Mouse (Mus musculus) cerebellum, adult 9-10 months (tissue): ENCODE data around the gene 3110040M04Rik.
A peak's percentile ranks its signal among the peaks of the same experiment; 100 is the strongest.
"Not testable (repeated sequence)": the region's sequence is repeated elsewhere in the genome, so short reads cannot be mapped to it uniquely, and the experiment has no call there.

ENCODE experiments used
- DNase-seq: peaks from one replicate; pipeline ENCODE4 v3.0.0; 2022

Gene 3110040M04Rik

DNA sequence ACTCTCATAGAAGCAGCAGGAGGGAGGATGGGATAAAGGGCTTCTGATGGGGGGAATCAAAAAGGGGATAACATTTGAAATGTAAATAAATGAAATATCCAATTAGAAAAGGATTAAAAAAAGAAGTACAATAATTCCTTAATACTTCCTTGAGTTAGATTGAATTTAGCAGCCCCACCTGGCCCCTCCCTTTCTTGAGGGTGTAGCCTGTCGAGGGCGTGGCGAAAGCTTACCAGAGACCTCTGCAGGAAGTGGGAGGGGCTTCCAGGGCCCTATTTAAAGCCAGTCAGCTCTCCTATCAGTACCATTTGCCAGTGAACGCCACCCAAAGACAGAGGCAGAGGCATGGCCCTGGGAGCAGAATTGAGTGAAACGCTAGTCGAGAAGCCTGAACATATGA lies at the start of gene 3110040M04Rik:
TSS of gene 3110040M04Rik (plus strand) at position 304 of the 400 bp plus-strand sequence.
- DNase-seq, result not testable (repeated sequence)

DNA sequence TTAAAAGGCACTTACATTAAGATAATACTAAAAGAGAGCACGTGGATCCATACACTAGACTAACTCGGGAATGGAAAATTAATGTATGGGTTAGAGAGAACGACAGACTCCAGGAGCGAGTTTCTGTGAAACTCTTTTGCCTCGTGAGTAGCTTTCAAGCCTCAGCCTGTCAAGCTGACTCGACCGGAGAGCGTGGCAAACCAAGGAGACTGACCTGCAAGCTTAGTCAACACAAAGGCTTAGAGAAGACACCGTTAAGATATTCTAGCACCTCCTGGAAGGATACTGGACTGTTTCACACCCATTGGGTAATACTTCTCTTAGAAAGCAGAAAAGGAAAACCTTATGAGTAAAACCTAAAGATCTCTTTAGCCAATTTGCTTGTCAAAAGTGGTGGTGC lies 49.8 kb upstream of the 3110040M04Rik start:
- not testable (repeated sequence) for DNase-seq

DNA sequence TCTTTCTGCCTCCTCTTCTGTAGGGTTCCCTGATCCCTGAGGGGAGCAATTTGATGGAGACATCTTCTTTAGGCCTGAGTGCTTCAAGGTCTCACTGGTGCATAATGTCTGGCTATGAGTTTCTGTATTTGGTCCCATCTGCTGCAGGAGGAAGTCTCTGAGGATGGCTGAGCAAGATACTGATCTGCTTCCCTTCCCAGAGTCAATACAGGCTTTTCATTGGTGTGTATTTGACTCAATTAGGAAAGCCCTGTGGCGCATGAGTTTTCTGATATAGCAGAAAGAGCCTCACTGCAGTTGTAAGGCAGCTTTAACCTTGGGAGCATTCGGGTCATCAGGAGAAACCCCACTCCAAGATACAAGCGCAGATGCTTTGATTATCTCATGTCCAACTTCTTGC lies 47.8 kb upstream of the 3110040M04Rik start:
- no peak for DNase-seq

DNA sequence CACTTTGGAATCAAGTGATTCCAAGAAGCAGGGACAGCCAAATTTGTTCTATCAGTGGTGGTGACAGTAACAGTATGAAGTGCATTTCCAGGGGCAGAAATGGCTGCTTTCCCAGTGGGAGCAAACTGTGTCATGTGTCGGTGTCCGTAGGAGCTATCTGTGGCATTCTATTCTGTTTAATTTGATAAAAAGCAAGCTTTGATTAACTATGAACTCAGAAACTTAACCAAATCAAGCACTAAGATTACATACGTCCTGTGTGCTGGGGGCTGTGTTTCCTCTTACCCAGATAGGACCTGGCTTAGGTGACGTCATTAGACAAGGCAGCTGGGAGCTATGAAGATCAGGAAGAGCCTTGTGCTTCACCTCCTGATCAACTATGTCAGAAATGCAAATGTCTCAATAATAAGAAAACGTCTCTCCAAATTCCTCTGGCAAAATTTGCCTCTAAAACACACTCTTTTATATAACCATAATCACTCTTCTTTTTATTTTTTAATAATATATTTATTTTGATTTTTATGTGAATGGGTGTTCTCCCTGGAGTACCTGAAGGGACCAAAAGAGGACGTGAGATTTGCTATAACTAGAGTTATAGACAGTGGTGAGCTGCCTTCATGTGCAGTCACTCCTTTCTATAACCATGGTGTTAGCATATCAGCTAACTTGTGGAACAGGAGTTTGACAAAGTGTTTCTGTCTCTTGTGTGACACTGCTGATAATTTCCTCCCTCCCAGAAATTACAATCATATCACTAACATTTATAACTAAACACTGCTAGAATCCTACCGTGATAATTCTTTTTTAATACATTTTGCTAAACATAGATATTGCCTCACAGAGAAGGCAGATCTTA lies 46.9 kb upstream of the 3110040M04Rik start:
- DNase-seq, result no peak

DNA sequence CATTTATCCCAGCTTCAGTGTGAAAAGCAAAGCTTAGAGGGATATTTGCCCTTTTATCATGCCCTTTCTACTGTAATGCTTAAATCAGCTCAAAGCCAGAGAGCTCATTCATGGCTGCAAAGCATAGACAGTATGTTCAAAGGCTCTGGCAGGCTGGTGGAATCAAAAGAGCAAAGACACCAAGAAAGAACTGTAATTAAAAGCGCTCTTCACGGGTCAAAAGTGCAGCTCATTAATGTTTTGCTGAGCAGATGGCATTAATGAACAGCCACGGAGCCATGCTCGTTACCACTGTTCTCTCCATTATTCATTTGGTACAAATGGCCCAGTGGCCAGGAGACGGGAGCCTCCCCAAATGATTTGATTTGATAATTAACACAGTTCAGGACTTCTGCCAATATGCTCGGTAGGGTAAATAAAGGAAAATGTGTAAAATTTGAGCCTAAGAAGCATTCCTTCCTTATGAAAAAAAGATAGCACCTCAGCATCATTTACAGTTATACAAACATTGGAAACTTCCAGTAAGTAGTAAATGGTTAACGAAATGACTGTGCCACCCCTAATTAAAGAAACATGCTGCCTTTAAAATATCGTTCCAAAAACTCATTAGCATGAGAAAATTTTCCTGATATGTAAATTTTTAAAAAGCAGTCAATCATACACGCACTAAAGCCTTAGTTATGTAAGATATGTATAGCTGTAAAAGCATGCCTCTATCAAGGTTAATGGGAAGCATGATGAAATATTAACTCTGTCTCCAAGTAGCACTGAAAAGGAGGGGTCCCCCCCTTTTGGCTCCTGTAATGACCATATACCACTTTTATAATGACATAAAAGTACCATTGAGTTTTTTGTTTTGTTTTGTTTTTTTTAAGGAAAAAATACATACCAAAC lies 45.7 kb upstream of the 3110040M04Rik start:
- DNase-seq, result no peak

DNA sequence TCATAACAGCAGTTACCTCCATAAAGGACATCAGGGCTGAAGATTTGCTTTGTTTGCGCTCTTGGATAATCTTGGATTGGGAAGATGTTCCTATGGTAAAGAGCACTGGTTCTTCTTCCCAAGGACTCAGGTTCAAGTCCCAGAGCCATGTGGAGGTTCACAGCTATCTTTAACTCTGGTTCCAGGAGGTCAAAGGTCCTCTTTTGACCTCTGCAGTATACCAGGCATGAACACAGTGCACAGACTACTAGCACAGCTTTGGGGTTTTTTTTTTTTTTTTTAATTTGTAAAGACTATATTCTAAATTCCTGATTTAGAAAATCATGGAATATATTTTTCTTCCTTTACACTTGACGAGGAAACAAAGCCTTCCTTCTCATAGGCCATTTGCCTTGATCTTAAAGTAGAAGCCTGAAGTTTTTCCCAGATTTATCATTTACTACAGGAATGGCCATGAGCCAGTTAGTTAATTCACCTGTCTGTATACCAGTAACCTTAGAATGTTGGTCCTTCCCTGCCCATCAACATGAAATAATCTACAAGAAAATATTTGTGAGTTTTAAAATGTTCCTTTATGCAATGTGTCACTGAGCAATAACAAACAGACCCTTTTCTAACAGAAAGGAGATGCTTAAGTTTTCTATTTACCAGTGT lies 44.9 kb upstream of the 3110040M04Rik start:
- no peak for DNase-seq

DNA sequence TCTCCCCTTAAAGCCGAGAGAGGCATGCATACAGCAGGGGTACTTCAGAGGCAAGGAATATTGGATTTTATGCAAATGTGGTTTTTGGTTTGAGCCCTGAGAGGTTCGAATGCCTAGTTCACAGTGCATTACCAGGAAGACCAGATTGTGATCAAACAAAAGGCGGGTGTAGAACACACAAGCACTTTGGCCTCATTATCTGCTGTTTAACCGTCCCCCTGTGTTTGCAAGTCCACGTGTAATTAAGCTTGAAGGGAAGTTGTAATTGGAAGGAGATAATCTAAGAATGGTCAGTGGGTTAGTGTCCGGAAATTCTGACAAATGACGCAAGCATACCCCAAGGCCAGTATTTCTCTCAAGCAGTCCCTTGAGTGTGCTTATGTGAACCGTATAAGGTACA lies 37.9 kb upstream of the 3110040M04Rik start:
- no peak for DNase-seq

DNA sequence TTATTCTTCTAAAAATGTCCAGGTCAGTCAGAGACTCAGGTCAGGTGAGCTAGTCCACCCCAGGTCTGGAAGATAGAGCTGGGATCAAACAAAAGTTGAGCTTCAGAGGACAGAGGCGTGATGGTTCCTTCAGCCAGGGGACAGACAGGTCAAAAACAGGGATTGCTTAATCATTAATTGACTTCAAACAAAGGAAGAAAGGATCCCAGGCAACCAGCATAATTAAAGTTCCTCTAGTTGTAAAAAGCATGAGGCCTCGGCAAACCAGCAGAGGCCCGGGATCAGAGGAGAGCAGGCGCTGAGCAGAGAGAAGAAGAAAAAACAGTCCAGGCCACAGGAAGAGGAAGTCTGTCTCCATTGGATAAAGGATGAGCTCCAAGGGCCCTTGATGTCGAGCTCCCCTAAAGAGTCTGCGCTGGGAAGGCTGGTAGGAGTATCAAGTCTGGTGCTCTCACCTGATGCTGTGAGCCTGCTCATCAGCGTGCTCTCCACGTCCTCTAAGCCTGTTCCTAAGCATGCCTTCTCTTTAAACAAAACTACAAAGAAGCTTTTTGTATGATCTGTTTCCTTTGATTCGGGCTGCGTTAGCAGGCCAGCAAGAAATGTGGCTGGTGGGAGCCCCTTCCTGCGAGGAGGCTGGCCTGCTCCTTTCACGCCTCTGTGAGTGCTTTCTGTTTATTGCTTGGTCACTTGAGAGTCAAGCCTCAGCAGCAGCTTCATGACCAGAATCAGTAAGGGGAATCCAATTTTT lies 36.4 kb upstream of the 3110040M04Rik start:
- no peak for DNase-seq

DNA sequence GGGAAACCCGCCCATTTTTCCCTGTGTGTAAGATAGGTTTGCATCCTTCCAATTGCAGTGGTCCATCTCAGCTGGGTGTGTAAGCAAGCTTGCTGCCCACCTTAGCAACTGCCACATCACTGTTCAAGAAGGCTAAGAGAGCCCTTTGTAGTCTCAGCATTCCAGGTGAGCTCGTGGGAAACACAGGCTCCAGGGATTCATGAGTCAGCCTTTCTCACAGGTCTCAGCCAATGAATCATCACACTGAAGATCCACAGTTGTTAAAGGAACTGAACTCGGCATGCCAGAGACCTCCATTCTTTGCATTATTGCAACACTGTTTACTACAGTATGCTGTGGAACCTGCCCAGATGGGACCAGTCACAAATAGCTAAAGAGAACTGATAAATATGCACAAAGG lies 35.3 kb upstream of the 3110040M04Rik start:
- DNase-seq, result no peak

DNA sequence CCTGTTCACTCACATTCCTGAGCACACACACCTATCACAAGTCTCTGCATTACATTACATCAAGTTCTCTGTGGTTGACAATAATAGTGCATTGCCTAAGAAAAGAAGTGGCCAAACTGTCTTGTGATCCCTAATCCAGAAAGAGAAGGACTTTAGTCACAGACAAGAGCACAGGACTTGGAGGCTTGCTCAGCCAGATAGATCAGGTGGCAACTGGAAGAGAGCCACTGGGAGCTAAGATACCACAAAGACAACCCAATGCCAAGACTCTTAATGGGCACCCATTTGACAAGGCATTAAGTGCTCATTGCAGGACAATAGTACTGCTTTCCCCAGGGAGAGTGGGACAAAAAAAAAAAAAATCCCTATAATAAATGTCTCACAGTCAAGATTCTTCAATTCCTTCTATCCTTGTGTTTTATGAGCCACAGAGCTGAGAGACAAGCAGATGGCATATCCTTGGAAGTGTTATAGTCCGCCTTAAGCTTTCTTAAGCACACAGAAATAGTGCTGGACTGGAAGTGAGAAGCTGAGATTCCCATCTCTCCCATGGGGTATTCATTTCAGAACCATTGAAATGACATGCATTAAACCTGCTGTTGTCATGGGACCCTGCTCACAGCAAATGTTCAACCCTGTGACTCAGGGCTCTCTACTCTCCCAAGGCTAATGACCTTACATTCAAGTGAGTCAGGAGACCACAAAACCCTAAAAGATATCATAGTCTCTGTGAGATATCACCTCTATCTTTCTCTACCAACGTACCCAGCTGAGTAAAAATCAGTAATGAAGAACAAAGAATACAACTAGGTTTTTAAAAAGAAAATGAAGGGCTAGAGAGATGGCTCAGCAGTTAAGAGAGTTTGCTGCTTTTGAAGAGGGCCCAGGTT lies 32.1 kb upstream of the 3110040M04Rik start:
- DNase-seq, result no peak

DNA sequence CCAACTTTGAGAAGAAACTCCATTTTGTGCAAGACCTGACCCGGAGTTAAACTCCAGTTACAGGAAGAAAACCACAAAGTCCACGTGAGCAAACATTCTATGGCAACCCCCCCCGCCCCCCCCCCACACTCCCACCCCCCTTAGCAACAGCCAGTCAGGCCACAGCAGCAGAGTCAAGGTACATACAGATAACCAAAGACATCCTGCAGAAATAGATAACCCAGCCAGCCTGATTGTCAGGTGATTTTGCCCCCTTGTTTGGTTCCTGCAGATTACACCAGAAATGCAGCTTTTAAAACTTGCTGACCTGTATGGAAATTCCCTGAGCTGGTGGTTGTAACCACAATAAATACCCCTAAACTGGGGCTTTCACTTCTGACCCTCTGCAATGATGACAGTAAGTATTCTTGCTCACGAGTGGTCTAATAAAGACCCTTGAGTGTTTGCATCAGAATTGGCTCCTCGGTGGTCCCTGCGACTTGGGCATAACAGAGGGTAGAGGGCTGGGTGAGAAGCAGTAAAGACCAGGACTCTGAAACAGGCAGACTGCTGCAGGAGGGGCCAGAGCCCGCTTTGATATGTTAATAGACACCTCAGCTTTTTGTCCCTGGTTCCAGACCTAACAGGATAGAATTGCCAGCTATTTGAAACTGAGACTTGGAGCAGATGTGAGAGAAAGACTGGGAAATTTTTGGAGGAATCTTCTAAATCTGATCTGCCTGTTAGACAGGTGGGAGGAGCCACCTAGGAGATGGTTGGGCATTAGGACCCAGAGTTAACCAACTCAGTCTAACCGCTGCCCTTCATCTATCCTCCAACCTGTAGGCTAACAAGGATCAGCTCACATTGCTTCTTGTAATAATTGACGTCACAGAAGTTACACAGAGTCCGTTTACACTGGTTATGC lies 26.6 kb upstream of the 3110040M04Rik start:
- peak; percentile 3 for DNase-seq

DNA sequence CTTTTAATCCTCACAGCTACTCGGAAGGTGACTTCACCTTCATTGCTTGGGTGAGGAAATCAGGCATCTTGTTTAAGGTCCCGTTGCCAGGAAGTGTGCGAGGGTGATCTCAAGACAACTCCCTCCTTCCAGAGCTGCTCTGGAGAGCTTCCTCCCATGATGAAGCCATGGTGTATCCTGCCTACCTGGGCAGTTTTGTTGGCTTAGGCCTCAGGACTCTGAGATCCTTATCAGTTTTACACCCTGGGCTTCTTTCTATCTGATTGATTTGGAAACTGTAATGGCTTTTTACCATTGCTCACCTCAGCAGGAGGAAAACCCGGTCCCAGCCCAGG lies 26.0 kb upstream of the 3110040M04Rik start:
- DNase-seq, result no peak

DNA sequence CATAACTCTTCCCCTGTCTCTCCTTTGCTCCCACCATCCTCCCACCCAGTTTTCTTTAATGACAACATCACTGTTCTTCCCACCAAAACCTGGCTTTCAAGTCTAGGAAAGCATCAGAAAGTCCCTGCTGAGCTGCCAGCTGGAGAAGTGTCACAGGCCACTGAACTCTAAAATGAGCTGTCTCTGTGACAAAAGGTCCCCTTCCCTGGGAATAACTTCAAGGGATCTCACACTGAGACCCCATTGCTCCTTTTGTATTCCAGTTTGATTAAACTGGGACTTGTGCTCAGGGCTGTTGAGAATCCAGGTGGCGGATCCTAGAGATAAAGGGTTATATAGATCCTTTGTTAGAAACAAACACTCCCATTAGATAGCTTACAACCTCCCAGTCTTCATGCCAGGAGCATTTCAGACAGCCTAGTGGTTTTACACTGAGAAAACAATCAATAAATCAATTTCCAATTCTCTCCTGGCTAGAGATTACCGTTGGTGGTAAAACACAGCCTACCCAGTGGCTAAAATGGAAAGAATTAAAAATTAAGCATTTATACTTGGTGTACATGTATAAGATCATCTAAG lies 25.3 kb upstream of the 3110040M04Rik start:
- DNase-seq, result no peak

DNA sequence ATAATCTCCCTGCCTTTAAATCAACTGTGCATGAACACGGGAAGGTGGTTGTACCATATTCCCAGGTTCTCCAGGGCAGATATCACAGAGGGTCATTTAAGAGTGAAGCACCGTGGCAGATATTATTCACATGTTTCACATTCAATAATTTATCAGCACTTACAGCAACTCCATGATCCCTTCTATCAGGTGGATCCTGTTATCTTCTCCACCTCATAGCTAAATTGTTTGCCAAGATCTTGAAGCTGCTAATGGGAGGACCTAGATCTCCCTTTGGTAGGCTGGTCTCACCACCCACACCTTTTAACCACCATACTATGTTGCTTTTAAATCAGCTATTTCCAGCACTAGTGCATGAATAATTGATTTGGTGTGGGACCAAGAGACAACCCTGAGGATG lies 23.8 kb upstream of the 3110040M04Rik start:
- no peak for DNase-seq

DNA sequence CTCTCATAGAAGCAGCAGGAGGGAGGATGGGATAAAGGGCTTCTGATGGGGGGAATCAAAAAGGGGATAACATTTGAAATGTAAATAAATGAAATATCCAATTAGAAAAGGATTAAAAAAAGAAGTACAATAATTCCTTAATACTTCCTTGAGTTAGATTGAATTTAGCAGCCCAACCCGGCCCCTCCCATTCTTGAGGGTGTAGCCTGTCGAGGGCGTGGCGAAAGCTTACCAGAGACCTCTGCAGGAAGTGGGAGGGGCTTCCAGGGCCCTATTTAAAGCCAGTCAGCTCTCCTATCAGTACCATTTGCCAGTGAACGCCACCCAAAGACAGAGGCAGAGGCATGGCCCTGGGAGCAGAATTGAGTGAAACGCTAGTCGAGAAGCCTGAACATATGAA lies 21.7 kb upstream of the 3110040M04Rik start, which contains the start of gene Gm47985:
TSS of gene Gm47985 (plus strand) at position 272 of the 400 bp plus-strand sequence.
- not testable (repeated sequence) for DNase-seq

DNA sequence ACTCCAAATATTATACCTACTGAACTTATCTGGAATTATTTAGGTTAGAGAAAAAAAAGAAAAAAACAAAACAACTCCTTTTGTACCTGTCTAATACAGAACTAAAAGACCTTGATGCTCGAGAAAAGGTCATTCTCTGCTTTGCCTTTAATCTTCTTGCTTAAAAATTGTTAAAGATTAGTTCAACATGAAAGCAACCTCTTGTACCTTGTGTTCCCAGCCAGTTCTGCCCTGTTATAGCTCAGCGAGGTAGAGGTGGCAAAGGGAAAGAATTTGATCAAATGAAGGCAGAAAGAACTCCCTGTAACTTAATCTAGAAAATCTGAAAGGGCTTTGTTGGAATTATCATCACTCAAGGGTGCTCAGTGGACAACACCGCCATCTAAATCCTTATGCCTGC lies 17.7 kb upstream of the 3110040M04Rik start:
- not testable (repeated sequence) for DNase-seq

DNA sequence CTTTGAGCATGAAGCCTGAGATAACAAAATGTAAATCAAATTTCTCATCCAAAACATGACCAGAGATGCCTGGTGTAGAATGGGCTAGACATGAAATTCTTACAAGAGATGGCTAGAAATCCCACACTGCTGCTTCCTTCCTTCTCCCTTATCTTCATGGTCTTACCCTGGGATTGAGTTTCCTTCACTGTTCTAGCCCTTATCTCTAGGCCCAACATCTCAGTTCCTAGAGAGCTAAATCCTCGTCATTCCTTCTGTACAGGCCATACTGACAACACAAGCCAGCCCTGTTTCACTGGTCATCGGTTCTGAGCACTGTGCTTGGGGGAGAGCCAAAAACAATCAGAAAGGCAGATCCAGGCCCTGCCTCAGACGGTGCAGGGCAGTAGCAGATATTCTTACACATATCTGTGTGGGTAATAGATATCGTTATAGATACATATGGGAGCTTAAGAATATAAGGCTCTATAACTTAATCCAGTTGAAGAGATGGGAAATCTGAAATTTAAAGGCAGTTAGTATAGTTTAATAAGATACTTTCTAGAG lies 17.0 kb upstream of the 3110040M04Rik start:
- not testable (repeated sequence) for DNase-seq

DNA sequence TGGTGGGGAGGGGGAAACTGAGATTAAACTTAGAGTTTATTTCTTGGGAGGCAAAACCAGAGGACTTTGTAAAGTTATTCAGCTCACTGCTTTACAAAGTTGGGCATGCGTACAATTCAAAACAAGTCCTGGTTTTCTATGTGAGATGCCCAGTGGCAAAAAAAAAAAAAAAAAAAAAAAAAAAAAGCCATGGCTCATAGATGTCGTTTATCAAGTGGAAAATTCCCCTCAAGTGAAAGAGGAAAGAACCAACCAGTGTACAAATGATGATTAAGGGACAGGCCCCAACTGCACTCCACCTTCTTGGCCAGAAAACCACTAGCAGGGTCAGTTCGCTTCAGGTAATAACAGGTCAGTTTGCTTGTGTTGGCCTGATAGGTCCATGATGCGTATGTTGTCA lies 15.5 kb upstream of the 3110040M04Rik start:
- no peak for DNase-seq

DNA sequence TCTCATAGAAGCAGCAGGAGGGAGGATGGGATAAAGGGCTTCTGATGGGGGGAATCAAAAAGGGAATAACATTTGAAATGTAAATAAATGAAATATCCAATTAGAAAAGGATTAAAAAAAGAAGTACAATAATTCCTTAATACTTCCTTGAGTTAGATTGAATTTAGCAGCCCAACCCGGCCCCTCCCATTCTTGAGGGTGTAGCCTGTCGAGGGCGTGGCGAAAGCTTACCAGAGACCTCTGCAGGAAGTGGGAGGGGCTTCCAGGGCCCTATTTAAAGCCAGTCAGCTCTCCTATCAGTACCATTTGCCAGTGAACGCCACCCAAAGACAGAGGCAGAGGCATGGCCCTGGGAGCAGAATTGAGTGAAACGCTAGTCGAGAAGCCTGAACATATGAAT lies 11.8 kb upstream of the 3110040M04Rik start, which contains the start of gene Gm8947:
TSS of gene Gm8947 (plus strand) at position 302 of the 400 bp plus-strand sequence.
- not testable (repeated sequence) for DNase-seq
